9 mouse cellular contexts compared by ENCODE assay signal in genomic region chr2:172105241-172105640, GRCm38 (mm10).
DNase-seq lines count a peak whose midpoint lies in the region.
"Had no signal": no experiment of that assay in that cellular context is flagged by ENCODE, and none has a peak within 500 bp of the region (broad histone marks: within the 10 kb centered on the region; RNA-seq: fewer than 3 reads in every experiment).

No protein-coding gene starts in this region.

- intact Hi-C loops in left cerebral cortex, postnatal 4 days (cut with DNase I): no loop called here
- intact Hi-C loops in left cerebral cortex, postnatal 25 days (cut with DNase I): no loop called here

- DNase-seq in left cerebral cortex, postnatal 4 days: peak; percentile 15
- DNase-seq in left cerebral cortex, postnatal 25 days (ENCODE audit: low spot score in 2 of 2): no peak
- DNase-seq in cerebellum, adult 9-11 months: peak; percentile 37
- DNase-seq in hindlimb bud, embryonic 11.5 days (ENCODE audit: extremely low spot score, low read depth, low spot score): peak; percentile 54
- peak; percentile 63 for DNase-seq in retina, postnatal 1 day
- no peak for DNase-seq in lung, postnatal 14 days
- DNase-seq in urinary bladder, adult 2 months (ENCODE audit: low spot score): no peak
- DNase-seq: lung, postnatal 4 days; thymus, postnatal 14 days had no signal

Comparison
In these comparisons a context has a peak if more than half of its experiments do, and no peak if none do; other contexts are left out.
1. DNase-seq: peak in left cerebral cortex, postnatal 4 days (single experiment), cerebellum, adult 9-11 months (single experiment), hindlimb bud, embryonic 11.5 days (single experiment) and retina, postnatal 1 day (single experiment); none in left cerebral cortex, postnatal 25 days (0 of 2), lung, postnatal 14 days (single experiment) and urinary bladder, adult 2 months (single experiment).